Mouse (Mus musculus) ES-CJ7 (cell line): ENCODE measurements at regions not wholly inside any gene's neighbourhood (a gene's known extent, or its start where the extent isn't known, plus 50 kb on each side); places are given as distances from the start of the nearest gene placed in this dataset.

Source experiments
- DNase-seq: peaks from one replicate; pipeline ENCODE4 v3.0.0; 2011; ENCODE audit warnings: low read depth, low spot score

DNA sequence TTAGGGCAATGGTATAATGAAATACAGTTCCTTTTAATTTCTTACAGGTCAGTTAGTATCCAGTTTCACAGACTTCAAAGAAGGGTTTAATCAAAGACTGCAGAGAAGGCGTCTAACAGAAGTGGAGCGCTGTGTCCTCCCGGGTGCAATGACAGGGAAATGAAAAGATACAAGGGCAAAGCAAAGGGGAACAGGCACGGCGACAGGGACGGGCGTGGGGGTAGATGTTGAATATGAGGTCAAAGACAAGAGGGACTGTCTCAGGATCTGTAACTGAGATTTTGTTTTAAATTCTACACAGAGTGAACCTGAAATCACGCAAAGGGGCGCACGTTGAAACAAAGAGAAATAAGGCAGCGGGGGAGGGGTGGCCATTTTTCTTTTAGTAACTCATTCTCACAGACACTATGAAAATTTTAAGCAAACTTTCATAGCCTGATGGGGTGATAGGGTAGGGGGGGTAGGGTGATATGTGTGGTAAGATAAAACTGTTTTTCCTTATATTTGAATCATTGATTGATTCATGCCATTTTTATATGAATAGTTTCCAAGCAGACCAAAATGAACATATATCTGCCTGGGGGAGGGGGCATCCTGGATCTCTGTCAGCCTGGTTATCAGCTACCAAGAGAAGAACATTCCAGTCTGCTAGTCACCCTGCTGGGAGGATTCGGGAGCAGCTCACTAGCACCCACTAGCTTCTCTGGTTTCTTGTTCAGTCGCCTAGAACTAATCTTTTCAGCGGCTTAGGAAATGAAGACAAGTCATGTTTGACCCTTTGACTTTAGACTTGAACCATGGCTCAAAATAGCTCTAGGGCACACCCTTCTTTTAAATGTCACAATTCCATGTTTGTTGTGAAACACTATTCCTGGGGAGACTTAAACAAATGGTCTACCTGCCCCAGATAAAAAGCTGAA is 139.1 kb upstream of the Map3k7 start:
- DNase-seq: peak; percentile 20

GRCm38 (mm10) chr4:31825438-31825830 is 138.5 kb upstream of the Map3k7 start:
- DNase-seq: no peak

GRCm38 (mm10) chr4:31826661-31827060 is 137.2 kb upstream of the Map3k7 start:
- peak; percentile 78 for DNase-seq

GRCm38 (mm10) chr4:31827266-31827665 is 136.6 kb upstream of the Map3k7 start:
- peak; percentile 65 for DNase-seq

GRCm38 (mm10) chr4:31830241-31830640 is 133.7 kb upstream of the Map3k7 start:
- DNase-seq: no peak

- no peak for DNase-seq
Measured at GRCm38 (mm10) chr4:31831469-31831868, 132.4 kb upstream of the Map3k7 start.

GRCm38 (mm10) chr4:31833828-31834227 is 130.1 kb upstream of the Map3k7 start:
- DNase-seq: no peak

DNA sequence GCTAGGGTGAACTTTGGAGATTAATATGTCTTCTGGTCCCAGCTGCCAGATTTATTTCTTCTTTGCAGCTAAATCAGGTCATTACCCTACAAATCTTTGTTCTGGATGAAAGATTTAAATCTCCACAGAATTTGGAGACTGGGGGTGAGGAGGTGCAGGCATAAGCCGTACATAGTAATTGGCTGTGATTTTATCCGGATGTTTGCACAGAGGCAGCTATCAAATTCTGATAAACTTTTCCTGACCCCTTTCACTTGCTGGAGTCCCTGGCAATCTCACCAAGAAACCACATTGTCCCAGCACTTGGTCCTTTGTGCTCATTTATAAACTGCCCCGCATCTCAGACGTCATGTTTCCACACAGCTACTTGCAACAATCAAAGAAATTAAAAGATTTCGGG is 128.8 kb upstream of the Map3k7 start:
- no peak for DNase-seq

- no peak for DNase-seq
Measured at GRCm38 (mm10) chr4:31838592-31838991, 125.3 kb upstream of the Map3k7 start.

DNA sequence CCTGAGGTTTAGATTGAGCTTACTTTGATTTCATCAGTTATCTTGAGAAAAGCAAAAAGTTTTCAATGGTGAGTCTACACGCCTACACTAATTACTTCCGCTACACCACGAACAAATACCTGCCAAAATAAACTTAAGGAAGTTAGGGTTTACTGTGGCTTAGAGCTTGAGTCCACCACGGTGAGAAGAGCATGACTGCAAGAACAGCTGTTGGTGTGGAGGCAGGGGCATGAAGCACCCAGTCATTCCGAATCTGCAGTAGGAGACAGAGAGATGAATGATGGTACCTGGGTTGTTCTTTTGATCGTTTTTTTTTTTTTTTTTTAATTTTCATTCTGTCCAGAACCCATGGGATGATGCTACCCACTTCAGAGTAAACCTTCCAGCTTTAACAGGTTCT is 114.1 kb upstream of the Map3k7 start:
- no peak for DNase-seq

- peak; percentile 50 for DNase-seq
Measured at GRCm38 (mm10) chr4:31851006-31851405, 112.9 kb upstream of the Map3k7 start.

DNA sequence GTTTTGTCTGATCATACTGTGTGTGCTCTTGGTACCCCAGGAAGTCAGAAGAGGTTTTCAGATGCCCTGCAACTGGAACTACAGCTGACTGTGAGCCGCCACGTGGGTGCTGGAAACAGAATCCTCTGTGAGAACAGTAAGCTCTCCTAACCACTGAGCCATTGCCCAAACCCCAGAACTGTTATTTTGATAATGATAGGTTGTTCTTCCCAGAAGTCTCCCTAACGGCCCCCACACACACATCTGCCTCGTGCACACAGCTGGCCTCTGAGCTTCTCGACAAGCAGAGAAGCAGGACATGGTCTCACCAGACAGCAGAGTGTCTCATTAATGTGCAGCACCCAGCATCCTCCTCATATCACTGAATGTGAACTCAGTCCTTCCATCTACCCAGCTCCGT is 110.0 kb upstream of the Map3k7 start:
- no peak for DNase-seq

- no peak for DNase-seq
Measured at GRCm38 (mm10) chr4:31860389-31860788, 103.5 kb upstream of the Map3k7 start.

DNA sequence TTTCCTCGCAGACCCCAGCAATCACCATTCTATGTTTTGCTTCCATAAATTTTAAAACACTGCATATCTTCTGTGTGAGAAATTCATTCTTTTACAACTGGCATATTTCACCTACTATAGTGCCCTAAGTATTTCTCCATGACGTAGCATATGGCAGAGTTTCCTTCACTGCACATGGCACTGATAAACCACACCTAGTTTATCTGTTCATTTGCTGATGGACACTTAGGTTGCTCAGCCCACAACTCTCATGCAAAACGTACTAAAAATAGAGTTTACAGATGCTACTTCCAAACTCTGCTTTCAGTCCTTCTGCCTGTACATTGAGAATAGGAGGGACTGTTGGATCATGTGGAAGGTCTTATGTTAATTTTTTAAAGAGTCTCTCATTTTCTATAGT is 102.7 kb upstream of the Map3k7 start:
- DNase-seq: no peak

DNA sequence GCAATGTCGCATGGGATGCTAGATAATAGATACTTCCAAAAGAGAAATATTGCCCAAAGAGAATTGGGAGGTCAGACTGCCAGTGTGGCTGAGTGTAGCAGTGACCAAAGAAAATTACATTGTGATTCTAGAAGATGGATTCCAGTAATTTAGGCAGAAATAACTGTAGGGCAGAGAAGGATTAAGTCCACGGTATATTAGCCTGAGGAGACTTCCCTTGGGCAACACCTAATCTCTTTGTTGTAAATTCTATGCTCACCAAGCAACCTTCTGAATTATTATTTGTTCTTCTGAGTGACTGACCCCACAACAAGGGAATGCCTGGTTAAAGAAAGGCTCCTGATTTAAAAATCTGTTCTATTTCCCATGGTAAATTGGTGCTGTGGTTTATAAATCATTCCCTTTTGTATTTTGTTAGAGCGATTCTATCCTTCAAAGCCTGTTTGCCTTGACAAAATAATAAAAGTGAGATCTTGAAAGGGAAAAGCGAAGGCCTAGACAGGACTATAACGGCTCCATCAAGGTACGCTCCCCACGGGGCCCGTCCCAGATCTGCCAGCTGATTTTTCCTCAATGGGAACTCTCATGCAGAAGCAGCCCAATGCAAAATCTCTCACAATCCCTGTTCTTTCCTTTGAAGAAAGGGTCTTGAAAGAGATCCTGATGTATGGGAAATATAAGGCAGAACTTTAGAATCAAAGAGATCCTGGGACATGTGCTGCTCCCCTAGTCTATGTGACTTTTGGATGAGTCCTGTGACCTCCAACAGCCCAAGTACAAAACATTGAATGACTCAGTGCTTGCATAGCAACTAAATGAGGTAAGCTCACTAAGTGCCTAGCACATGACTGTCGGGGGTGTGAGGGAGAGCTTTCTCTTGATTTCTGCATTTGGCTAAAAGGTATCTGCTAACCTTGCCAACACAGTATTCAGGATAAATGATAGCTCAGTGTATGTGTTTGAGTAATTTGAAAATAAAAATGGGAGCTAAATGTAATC is 90.6 kb upstream of the Map3k7 start:
- DNase-seq: no peak

DNA sequence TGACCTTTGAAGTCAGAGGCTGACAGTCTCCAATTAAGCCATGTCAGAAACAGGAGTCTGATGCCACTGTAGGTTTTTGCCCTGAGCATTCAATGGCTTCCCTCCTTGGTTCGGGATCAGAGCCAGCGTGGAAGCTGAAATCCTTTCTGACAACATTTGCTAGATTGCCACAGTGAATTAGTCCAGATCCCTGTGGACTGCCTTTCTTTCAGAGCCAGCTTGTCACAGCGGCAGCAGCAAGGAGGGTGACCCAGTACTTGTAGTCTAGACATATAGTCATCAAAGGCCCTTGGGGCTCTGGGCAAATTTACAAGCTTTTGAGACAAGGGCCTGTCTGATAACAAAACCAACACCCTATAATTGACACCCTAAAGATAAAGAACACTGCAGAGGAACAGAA is 86.5 kb upstream of the Map3k7 start:
- no peak for DNase-seq

DNA sequence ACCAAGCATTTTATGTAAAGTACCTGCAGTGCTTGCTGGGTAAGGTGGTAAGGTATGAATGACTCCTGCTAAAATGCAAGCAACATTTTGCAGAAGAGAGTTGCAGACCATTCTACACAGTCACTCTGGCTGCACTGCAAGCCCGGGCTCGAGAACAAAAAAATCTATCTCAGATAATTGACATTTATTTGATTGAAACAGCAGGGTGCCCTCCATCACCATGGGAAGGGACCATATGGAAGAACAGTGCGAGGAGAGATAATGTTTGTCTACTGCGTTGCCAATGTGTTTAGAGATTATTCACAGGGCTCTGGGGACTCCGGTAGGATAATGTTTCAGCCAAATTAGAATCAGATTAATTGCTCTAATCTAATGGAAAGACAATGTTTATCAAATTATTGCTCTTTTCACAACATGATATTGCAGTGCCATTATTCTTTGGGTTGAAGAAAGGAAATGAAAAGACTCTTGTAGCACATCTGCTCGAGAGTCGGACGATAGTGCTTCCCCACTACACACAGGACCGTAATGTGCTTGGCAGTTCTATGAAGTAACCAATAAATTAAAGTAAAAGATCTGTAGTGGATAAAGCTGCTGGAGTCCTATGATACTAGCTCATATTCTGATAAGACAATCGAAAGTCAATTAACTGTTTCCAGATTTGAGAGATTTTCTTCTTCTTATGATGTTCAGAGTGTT is 85.3 kb upstream of the Map3k7 start:
- DNase-seq: no peak

GRCm38 (mm10) chr4:31879192-31879585 is 84.7 kb upstream of the Map3k7 start:
- no peak for DNase-seq

- DNase-seq: no peak
Measured at GRCm38 (mm10) chr4:31880213-31880612, 83.7 kb upstream of the Map3k7 start.

GRCm38 (mm10) chr4:31889673-31890072 is 74.2 kb upstream of the Map3k7 start:
- no peak for DNase-seq

DNA sequence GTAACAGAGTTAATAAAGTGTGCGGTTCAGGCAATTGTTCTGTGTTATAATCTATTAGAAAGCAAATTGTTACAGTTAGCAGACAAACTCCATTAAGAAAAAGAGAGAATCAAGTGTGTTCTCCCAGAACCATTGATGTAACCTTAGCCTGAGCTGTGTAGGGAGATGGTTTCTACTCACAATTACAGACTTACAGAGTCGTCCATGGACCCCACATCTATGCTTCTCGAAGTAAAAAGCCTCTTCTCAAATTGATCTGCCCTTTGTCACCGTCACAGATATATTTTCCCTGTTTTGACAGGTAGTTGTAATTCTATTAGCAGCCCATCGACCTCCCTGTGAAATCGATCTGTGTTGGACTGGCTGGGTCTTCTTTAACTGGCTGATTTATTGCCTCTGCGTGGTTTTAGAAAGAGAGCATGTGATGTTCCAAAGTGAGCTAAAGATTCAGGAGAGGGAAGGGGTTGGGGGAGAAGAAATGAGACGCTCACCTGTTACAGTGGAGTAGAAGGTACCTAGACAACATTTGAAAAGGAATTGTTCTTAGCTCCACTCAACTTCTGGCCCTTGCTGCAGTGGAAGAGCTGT is 54.7 kb upstream of the Map3k7 start:
- DNase-seq: no peak
